In the genomic region with DNA sequence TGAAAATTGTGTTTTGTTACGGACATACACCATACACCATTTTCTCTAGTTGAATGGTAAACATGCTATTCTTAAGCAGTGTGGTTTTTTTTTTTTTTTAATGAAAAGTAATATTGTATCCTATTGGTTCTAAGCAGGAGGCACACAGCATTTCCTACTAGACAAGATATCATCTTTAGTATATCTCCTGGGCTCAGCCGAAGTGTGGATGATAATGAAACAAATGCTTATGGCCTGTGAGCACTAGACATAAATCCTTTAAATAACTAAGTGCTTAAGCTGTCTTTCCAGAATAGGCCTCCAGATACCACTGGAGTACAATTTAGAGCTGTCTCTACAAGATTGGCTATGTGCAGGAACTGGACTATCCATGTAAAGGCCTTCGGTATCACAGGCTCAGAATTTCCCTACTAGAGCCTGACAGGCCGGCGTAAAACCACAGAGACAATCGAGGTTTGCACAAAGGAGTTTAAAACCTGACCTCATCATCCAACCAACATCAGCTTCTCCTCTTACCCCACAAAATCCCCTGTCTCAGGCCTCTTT, we compare ENCODE assay signal across 27 mouse cellular contexts. TPM values are rescaled to one million over a fixed set of nuclear protein-coding genes. Genes with fewer than 3 reads are reported as not detected.
"Had no signal": no experiment of that assay in that cellular context is flagged by ENCODE, and none has a peak within 500 bp of the region (broad histone marks: within the 10 kb centered on the region; RNA-seq: fewer than 3 reads in every experiment).

No protein-coding gene starts in this region.

- H3K27me3 ChIP-seq: liver, embryonic 13.5 days; liver, embryonic 15.5 days; lung, embryonic 15.5 days; megakaryocyte, embryonic 14.5 days; midbrain, embryonic 13.5 days; midbrain, embryonic 15.5 days; neural tube, embryonic 12.5 days; stomach, embryonic 15.5 days had no signal

- DNase-seq: liver, embryonic 13.5 days; liver, postnatal 0 days; lung, adult 2 months; lung, postnatal 14 days; lung, postnatal 36 days; retina, postnatal 1 day; right cerebral cortex, adult 18-20 months; right cerebral cortex, postnatal 25 days; right cerebral cortex, postnatal 4 days; spleen, adult 18-20 months; thymus, adult 2 months; thymus, postnatal 25 days; thymus, postnatal 4 days had no signal

- ATAC-seq: liver, postnatal 0 days; lung, postnatal 0 days; midbrain, embryonic 13.5 days; midbrain, embryonic 15.5 days had no signal

- H3K36me3 ChIP-seq: liver, embryonic 13.5 days; liver, embryonic 15.5 days; lung, embryonic 15.5 days; midbrain, embryonic 13.5 days; midbrain, embryonic 15.5 days; neural tube, embryonic 12.5 days; stomach, embryonic 15.5 days had no signal

- H3K9ac ChIP-seq: liver, embryonic 13.5 days; liver, embryonic 15.5 days; liver, postnatal 0 days; lung, embryonic 15.5 days; midbrain, embryonic 13.5 days; midbrain, embryonic 15.5 days; neural tube, embryonic 12.5 days; stomach, embryonic 15.5 days had no signal

- H3K9me3 ChIP-seq: liver, embryonic 13.5 days; liver, embryonic 15.5 days; lung, embryonic 15.5 days; megakaryocyte, embryonic 14.5 days; midbrain, embryonic 13.5 days; midbrain, embryonic 15.5 days; neural tube, embryonic 12.5 days; stomach, embryonic 15.5 days had no signal

- H3K4me1 ChIP-seq: liver, embryonic 13.5 days; liver, embryonic 15.5 days; lung, embryonic 15.5 days; megakaryocyte, embryonic 14.5 days; midbrain, embryonic 13.5 days; midbrain, embryonic 15.5 days; neural tube, embryonic 12.5 days; stomach, embryonic 15.5 days had no signal

- H3K4me3 ChIP-seq: liver, embryonic 13.5 days; liver, embryonic 15.5 days; lung, embryonic 15.5 days; megakaryocyte, embryonic 14.5 days; midbrain, embryonic 13.5 days; midbrain, embryonic 15.5 days; neural tube, embryonic 12.5 days; stomach, embryonic 15.5 days had no signal

- H3K27ac ChIP-seq: liver, embryonic 13.5 days; liver, embryonic 15.5 days; lung, embryonic 15.5 days; macrophage; midbrain, embryonic 13.5 days; midbrain, embryonic 15.5 days; neural tube, embryonic 12.5 days; stomach, embryonic 15.5 days; stomach, postnatal 0 days had no signal

- H3K4me2 ChIP-seq: liver, embryonic 13.5 days; liver, embryonic 15.5 days; lung, embryonic 15.5 days; midbrain, embryonic 11.5 days; midbrain, embryonic 13.5 days; midbrain, embryonic 15.5 days; neural tube, embryonic 12.5 days; stomach, embryonic 15.5 days had no signal

RNA-seq across cellular contexts. Expression of a gene that starts 8.9 kb away (rescaled TPM):
- total RNA-seq: megakaryocyte progenitor cell, adult 5-6 weeks; monocyte, adult 5-6 weeks had no signal
- polyA plus RNA-seq: lung, postnatal 0 days; macrophage; small intestine, adult 2 months had no signal
